Mouse (Mus musculus): ENCODE results near the gene Prkar2b. TPM values are rescaled to one million over a fixed set of nuclear protein-coding genes. Genes with fewer than 3 reads are reported as not detected.

Prkar2b gene
- polyA plus RNA-seq, 1 experiment from 2014 or later = 12.7 TPM

DNA sequence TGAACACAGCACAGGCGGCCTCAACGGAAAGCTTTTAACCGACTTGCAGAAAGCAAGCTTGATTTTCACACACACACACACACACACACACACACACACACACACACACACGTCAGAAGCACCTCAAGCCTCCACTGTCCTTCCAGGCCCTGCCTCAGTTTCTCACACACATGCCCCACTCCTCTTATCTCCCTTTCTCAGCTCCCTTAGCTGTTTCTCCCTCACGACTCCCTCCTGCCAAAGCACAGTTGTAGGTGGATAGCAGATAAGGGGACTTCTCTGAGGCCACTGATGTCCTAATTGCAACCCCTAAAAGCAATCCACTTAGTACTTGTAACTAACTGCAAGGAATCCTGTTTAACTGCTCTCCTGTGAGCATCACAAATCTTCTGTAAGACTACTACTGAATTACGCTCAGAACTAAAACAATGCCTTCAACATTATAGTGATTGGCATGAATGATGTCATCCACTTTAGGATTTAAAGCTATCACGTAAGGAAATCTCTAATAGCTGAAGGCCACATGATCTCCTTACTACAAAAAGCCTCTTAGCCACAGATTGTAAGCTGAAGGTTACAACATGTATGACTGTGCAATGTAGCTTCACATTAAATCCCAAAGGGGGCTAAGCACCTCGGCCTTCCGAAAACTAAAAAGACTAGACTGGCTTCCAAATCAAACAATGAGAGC lies 6.5 kb downstream of the Prkar2b start:
- no peaks in the 10 kb centered on the region for H3K27me3 ChIP-seq (replicated peaks; ENCODE audit: control insufficient read depth, insufficient read depth, low read length)
- H3K36me3 ChIP-seq (ENCODE audit: control insufficient read depth, insufficient read depth, low read length) = no peaks in the 10 kb centered on the region
- peaks cover 2% of the 10 kb centered on the region; the same call in 1 of the 2 replicates for H3K4me1 ChIP-seq (ENCODE audit: control insufficient read depth, insufficient read depth, low read length)
- no peak overlapping the region for H3K9ac ChIP-seq (ENCODE audit: low read depth, low read length)
- 63% methylated on average over 9 of the region's 9 CpGs for WGBS
- H3K27ac ChIP-seq (ENCODE audit: low read length) = no peak overlapping the region
- no peaks in the 10 kb centered on the region for H3K9me3 ChIP-seq (ENCODE audit: control insufficient read depth, low read length)
- H3K4me2 ChIP-seq (ENCODE audit: low read depth, low read length) = no peak overlapping the region
- no peak overlapping the region for H3K4me3 ChIP-seq (ENCODE audit: low read length)
- ATAC-seq = peak; percentile 52; the same call in 1 of the 2 replicates

DNA sequence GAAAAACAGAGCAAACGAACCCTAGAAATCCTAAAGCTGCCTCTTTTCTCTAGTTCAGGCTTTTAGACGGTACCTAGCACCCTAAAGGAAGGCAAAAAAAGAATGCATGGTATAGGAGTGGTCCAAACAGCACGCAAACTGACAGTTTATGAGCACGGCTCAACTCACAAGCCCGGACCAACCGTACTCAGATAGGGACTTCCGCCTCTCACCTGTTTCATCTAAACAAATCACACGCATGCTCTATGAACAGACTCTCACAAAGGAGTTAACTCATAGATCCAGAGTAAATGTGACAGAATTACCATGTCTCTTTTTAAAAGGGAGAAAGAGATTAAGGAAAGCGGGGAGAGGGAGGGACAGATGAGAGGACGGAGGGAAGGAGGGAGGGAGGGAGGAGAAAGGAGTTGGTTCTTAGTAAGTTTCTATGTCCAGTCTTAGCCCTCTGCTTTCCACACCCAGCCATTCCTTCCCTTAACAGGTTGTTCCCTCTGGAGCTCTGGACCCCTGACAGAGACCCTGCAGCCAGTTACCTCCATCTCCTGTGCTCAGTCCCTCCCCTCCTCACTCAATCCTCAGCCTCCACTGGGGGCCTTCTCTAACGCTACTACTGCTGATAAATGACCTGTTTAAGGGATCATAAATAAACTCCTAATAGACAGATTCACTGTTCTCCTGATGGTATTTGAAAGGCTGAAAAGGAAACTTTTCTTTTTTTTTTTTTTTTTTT lies 7.3 kb downstream of the Prkar2b start:
- Histone ChIP-seq H3K4me1 (ENCODE audit: control insufficient read depth, insufficient read depth, low read length) (no peaks in the 10 kb centered on the region; the same call in 1 of the 2 replicates), H3K36me3 (ENCODE audit: control insufficient read depth, insufficient read depth, low read length) (no peaks in the 10 kb centered on the region), H3K9ac (ENCODE audit: low read depth, low read length) (no peak overlapping the region), H3K27me3 (replicated peaks; ENCODE audit: control insufficient read depth, insufficient read depth, low read length) (no peaks in the 10 kb centered on the region), H3K27ac (ENCODE audit: low read length) (no peak overlapping the region), H3K9me3 (ENCODE audit: control insufficient read depth, low read length) (no peaks in the 10 kb centered on the region), H3K4me2 (ENCODE audit: low read depth, low read length) (no peak overlapping the region), H3K4me3 (ENCODE audit: low read length) (no peak overlapping the region)
- 64% methylated on average over 11 of the region's 11 CpGs for WGBS
- no peak for ATAC-seq

DNA sequence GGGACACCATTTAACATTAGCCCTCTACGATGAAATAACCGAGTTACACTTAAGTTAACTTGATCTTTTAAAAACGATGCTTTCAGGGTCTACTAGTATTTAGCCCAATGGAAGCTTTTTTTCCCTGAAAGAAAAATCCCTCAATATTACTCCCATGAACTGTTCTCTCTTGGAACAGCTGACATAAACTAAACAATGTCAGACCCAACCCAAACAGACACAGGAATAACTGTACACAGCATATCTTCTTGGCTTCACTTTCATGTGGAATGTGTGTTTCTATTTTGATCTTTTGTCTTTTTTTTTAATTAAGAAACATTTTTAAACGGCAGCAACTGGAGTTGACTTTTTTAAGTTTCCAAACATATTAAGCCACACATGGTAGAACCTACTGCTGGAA lies 8.2 kb downstream of the Prkar2b start:
- H3K36me3 ChIP-seq (ENCODE audit: control insufficient read depth, insufficient read depth, low read length) = no peaks in the 10 kb centered on the region
- ATAC-seq = no peak
- no peak overlapping the region for H3K27ac ChIP-seq (ENCODE audit: low read length)
- H3K9ac ChIP-seq (ENCODE audit: low read depth, low read length) = no peak overlapping the region
- no peak overlapping the region for H3K4me2 ChIP-seq (ENCODE audit: low read depth, low read length)
- H3K27me3 ChIP-seq (replicated peaks; ENCODE audit: control insufficient read depth, insufficient read depth, low read length) = no peaks in the 10 kb centered on the region
- WGBS = 70% methylated on average over 4 of the region's 4 CpGs
- no peaks in the 10 kb centered on the region for H3K9me3 ChIP-seq (ENCODE audit: control insufficient read depth, low read length)
- H3K4me3 ChIP-seq (ENCODE audit: low read length) = no peak overlapping the region
- no peaks in the 10 kb centered on the region; the same call in 1 of the 2 replicates for H3K4me1 ChIP-seq (ENCODE audit: control insufficient read depth, insufficient read depth, low read length)

DNA sequence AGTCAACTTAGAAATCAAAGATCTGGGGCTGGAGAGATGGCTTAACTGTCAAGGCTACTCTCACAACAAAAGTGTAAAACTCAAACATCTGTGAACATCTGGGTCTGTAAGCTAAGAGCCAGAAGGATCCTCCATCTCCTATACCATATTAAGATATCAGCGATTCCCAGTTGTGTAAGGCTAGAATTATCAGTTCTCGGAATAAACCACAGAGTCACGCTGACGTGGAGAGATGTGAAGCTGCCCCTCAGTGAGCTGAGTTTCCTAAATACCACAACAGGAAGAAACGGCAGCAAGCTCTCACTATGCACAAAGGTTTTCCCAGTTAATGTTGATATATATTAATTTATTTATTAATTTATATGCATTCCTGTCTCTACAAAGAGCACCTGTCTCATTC lies 10.9 kb downstream of the Prkar2b start:
- Histone ChIP-seq H3K27ac (ENCODE audit: low read length) (no peak overlapping the region), H3K9me3 (ENCODE audit: control insufficient read depth, low read length) (no peaks in the 10 kb centered on the region), H3K36me3 (ENCODE audit: control insufficient read depth, insufficient read depth, low read length) (no peaks in the 10 kb centered on the region), H3K4me3 (ENCODE audit: low read length) (no peak overlapping the region), H3K4me1 (ENCODE audit: control insufficient read depth, insufficient read depth, low read length) (no peaks in the 10 kb centered on the region; the same call in 1 of the 2 replicates), H3K4me2 (ENCODE audit: low read depth, low read length) (no peak overlapping the region), H3K9ac (ENCODE audit: low read depth, low read length) (no peak overlapping the region), H3K27me3 (replicated peaks; ENCODE audit: control insufficient read depth, insufficient read depth, low read length) (no peaks in the 10 kb centered on the region)
- peak; percentile 65 for ATAC-seq
- 64% methylated on average over 5 of the region's 5 CpGs for WGBS

DNA sequence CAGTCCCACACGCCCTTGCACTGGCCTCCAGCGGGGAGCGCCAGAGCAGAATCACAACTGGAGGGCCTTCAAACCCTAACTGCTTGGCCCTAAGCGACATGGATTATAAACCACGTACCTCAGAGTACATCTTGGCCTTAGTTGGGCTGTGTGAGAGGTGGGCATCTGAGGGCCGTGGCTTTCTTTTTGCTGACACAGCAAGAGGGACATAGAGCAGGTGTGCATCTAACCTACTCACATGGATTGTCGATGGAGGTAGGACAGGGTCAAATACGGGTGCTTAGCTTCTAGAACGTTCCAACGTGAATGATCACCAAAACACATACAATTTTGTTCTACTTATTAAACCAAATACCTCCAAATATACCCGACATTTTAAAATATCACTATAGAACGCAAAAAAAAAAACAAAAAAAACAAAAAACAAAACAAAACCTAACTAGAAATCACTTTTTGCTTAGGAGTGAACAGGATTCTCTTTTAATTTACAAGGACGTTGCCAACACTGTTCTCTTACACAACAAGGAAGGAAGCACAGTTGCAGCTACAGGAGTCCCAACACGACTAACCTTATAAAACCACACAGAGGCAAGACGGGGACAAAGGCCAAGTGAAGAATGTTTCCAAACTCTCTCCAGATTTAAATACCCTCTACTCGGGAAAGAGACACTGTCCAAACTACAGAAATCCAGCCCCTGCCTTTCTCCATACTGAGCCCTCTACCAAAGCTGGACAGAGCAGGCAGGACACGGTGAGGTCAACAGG lies 15.3 kb downstream of the Prkar2b start:
- Histone ChIP-seq H3K4me2 (ENCODE audit: low read depth, low read length) (no peak overlapping the region), H3K27me3 (replicated peaks; ENCODE audit: control insufficient read depth, insufficient read depth, low read length) (no peaks in the 10 kb centered on the region), H3K4me1 (ENCODE audit: control insufficient read depth, insufficient read depth, low read length) (no peaks in the 10 kb centered on the region), H3K4me3 (ENCODE audit: low read length) (no peak overlapping the region), H3K27ac (ENCODE audit: low read length) (no peak overlapping the region), H3K36me3 (ENCODE audit: control insufficient read depth, insufficient read depth, low read length) (no peaks in the 10 kb centered on the region), H3K9me3 (ENCODE audit: control insufficient read depth, low read length) (no peaks in the 10 kb centered on the region), H3K9ac (ENCODE audit: low read depth, low read length) (no peak overlapping the region)
- ATAC-seq = no peak
- WGBS = 79% methylated on average over 17 of the region's 17 CpGs

DNA sequence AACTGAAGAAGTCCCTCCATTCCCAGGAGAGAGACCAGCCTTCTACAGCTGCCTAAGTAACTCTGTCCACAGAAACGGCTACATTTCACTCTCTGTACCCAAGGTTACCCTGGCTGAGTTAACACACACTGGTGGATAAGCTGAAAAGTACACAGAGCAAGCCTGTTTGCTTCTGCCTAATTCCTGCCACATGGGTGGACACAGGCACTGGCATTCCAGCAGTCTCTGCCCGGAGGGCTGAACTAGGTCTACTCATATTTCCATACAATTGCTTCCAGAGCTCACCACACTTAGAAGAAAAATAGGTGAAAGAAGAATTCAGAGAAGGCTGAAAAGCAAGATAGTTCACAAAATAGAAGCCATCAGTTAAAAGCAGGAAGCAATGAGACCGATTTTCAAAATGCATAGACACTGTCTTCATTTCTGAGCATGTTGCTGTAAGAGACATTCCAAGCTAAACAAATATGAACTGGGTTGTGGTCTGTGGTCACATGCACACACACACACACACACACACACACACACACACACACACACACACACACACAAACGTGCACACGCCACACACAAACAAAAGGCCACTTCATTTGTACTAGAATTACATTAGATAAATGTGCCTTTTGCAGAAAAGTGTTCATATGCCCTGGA lies 16.5 kb downstream of the Prkar2b start:
- Histone ChIP-seq H3K27me3 (replicated peaks; ENCODE audit: control insufficient read depth, insufficient read depth, low read length) (no peaks in the 10 kb centered on the region), H3K4me3 (ENCODE audit: low read length) (no peak overlapping the region), H3K4me2 (ENCODE audit: low read depth, low read length) (no peak overlapping the region), H3K9ac (ENCODE audit: low read depth, low read length) (no peak overlapping the region), H3K9me3 (ENCODE audit: control insufficient read depth, low read length) (no peaks in the 10 kb centered on the region), H3K27ac (ENCODE audit: low read length) (no peak overlapping the region), H3K4me1 (ENCODE audit: control insufficient read depth, insufficient read depth, low read length) (no peaks in the 10 kb centered on the region), H3K36me3 (ENCODE audit: control insufficient read depth, insufficient read depth, low read length) (no peaks in the 10 kb centered on the region)
- 48% methylated on average over 5 of the region's 5 CpGs for WGBS
- peak; percentile 63; the same call in 1 of the 2 replicates for ATAC-seq

DNA sequence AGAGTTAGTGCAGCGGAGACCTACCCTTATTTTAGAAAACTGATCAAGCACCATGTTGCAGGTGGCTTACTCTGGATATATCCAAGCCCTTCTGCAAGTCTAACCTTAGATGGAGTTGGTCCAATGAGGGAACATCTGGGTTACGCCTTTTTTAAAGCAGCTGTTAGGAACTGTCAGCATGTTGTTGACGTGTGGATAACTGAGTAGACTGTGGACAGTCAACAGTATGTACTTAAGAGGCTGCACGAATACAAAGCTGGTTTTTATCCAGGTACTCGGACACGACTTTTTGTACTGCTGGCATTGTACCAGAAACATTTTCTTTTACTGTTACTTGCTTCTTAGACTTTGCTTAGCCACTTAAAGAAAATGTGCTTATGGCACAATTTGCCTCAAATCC lies 27.6 kb downstream of the Prkar2b start:
- WGBS = 71% methylated on average over 6 of the region's 6 CpGs
- H3K4me2 ChIP-seq (ENCODE audit: low read depth, low read length) = no peak overlapping the region
- no peak for ATAC-seq
- no peaks in the 10 kb centered on the region for H3K27me3 ChIP-seq (replicated peaks; ENCODE audit: control insufficient read depth, insufficient read depth, low read length)
- no peaks in the 10 kb centered on the region for H3K9me3 ChIP-seq (ENCODE audit: control insufficient read depth, low read length)
- H3K27ac ChIP-seq (ENCODE audit: low read length) = no peak overlapping the region
- H3K9ac ChIP-seq (ENCODE audit: low read depth, low read length) = no peak overlapping the region
- no peaks in the 10 kb centered on the region for H3K4me1 ChIP-seq (ENCODE audit: control insufficient read depth, insufficient read depth, low read length)
- H3K4me3 ChIP-seq (ENCODE audit: low read length) = no peak overlapping the region
- no peaks in the 10 kb centered on the region for H3K36me3 ChIP-seq (ENCODE audit: control insufficient read depth, insufficient read depth, low read length)

DNA sequence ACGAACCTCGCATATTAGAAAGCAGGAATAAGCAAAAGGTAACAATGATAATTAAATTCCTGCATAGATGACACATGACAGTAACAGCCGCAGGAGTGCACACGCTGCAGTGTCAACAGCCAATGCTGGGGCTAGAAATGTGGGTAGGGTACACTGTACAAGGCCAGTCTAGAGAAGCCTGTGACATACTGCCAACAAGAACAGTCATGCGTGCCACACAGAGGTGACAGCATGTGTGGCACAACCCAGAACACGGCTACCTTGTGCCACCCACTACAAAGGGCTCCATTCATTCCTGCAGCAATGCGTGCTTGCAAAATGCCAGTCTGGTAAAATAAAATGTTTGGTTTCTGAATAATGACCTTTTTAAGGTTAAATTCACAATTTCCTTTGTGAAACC lies 28.2 kb downstream of the Prkar2b start:
- Histone ChIP-seq H3K9me3 (ENCODE audit: control insufficient read depth, low read length) (no peaks in the 10 kb centered on the region), H3K27ac (ENCODE audit: low read length) (no peak overlapping the region), H3K4me3 (ENCODE audit: low read length) (no peak overlapping the region), H3K4me1 (ENCODE audit: control insufficient read depth, insufficient read depth, low read length) (no peaks in the 10 kb centered on the region), H3K27me3 (replicated peaks; ENCODE audit: control insufficient read depth, insufficient read depth, low read length) (no peaks in the 10 kb centered on the region), H3K4me2 (ENCODE audit: low read depth, low read length) (no peak overlapping the region), H3K9ac (ENCODE audit: low read depth, low read length) (no peak overlapping the region), H3K36me3 (ENCODE audit: control insufficient read depth, insufficient read depth, low read length) (no peaks in the 10 kb centered on the region)
- ATAC-seq = no peak
- WGBS = 92% methylated on average over 7 of the region's 7 CpGs

DNA sequence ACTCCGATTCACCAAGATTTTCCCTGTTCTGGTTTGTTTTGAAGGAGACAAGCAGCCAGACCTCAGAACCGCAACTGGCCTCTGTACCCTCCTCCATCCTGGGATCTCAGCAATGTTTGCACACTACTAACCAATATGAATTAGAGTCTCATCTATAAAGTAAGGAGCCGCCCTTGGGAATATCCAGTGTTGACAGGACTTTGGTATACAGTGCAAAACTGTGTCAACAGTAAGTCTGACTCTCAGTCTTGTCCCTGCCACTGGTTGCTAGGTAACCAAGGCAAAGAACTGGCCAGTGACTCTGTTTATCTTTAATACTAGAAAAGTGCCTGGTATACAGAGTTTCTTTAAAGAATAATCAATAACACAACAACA lies 42.7 kb downstream of the Prkar2b start:
- Histone ChIP-seq H3K9ac (ENCODE audit: low read depth, low read length) (no peak overlapping the region), H3K27me3 (replicated peaks; ENCODE audit: control insufficient read depth, insufficient read depth, low read length) (no peaks in the 10 kb centered on the region), H3K9me3 (ENCODE audit: control insufficient read depth, low read length) (no peaks in the 10 kb centered on the region), H3K4me3 (ENCODE audit: low read length) (no peak overlapping the region), H3K4me1 (ENCODE audit: control insufficient read depth, insufficient read depth, low read length) (peaks cover 3% of the 10 kb centered on the region; the same call in 1 of the 2 replicates), H3K27ac (ENCODE audit: low read length) (no peak overlapping the region), H3K4me2 (ENCODE audit: low read depth, low read length) (no peak overlapping the region), H3K36me3 (ENCODE audit: control insufficient read depth, insufficient read depth, low read length) (no peaks in the 10 kb centered on the region)
- 32% methylated on average over 3 of the region's 3 CpGs for WGBS
- peak; percentile 80 for ATAC-seq

Measured in intestine, embryonic 16.5 days (tissue).